Mouse (Mus musculus) hindbrain, embryonic 10.5 days (tissue): ENCODE data around the gene Gm3047. TPM values are rescaled to one million over a fixed set of nuclear protein-coding genes. Genes with fewer than 3 reads are reported as not detected.
"Not testable (repeated sequence)": the region's sequence is repeated elsewhere in the genome, so short reads cannot be mapped to it uniquely, and the experiment has no call there.

Experiments
- DNase-seq: peaks from one replicate; pipeline ENCODE4 v3.0.0-alpha.2; 2017; ENCODE audit warnings: low spot score
- H3K27ac ChIP-seq: fragments of 300-500 bp; sonication (generic); 2 replicates; pipeline ENCODE4 v1.5.1; 2016; ENCODE audit warnings: mild to moderate bottlenecking, moderate library complexity
- H3K27me3 ChIP-seq: fragments of 300-500 bp; sonication (generic); 2 replicates; pipeline ENCODE4 v1.6.1; 2016; ENCODE audit warnings: mild to moderate bottlenecking; ENCODE audit not compliant: poor library complexity, insufficient read depth, severe bottlenecking
- H3K36me3 ChIP-seq: fragments of 300-500 bp; sonication (generic); 2 replicates; pipeline ENCODE4 v1.6.1; 2016; ENCODE audit warnings: mild to moderate bottlenecking, moderate library complexity
- H3K4me1 ChIP-seq: fragments of 300-500 bp; sonication (generic); replicated peaks from 2 replicates; pipeline ENCODE4 v1.6.1; 2016; ENCODE audit warnings: mild to moderate bottlenecking
- H3K4me3 ChIP-seq: fragments of 300-500 bp; sonication (generic); 2 replicates; pipeline ENCODE4 v1.5.1; 2016; ENCODE audit warnings: mild to moderate bottlenecking, moderate library complexity
- H3K9me3 ChIP-seq: fragments of 300-500 bp; sonication (generic); 2 replicates; pipeline ENCODE4 v1.6.1; 2016; ENCODE audit warnings: mild to moderate bottlenecking, moderate library complexity
- WGBS: fragments of 180-500 bp; shearing (Covaris S2); methylation state at CpG from one replicate; pipeline ENCODE4 v1.1.7; 2016; 5-methylcytosine and 5-hydroxymethylcytosine counted together
- polyA plus RNA-seq: library from polyadenylated mRNA; unstranded; fragments of >200 nt; fragmentation: Nextera tagmentation; extraction: Ambion mirVana; gene quantifications from 2 replicates; pipeline ENCODE4 v1.2.1, GENCODE M21; 2016

Gene Gm3047
- polyA plus RNA-seq, result not detected in 2 replicates

- not testable (repeated sequence) for H3K36me3 ChIP-seq, DNase-seq
Measured at GRCm38 (mm10) chr14:4555105-4555504, at the start of gene Gm3047. TSS of gene Gm3047 (plus strand) at chr14:4555405.

More at GRCm38 (mm10) chr14:4555105-4555504, at the start of gene Gm3047:
- not testable (repeated sequence) for H3K9me3 ChIP-seq, H3K4me3 ChIP-seq, H3K27ac ChIP-seq, H3K27me3 ChIP-seq, H3K4me1 ChIP-seq
- no CpG with 5 or more reads among the region's 2 CpGs for WGBS

Other genes starting within 250 kb of the Gm3047 start
- not detected in 2 replicates for gene Gm3149, start 238.1 kb upstream of the Gm3047 start, polyA plus RNA-seq
- 0.40 and 0.58 TPM in 2 replicates for gene 2610042L04Rik, start 220.6 kb upstream of the Gm3047 start, polyA plus RNA-seq
- gene Gm3159, start 157.9 kb upstream of the Gm3047 start, polyA plus RNA-seq, result not detected in 2 replicates
- gene Gm3164, start 140.0 kb upstream of the Gm3047 start, polyA plus RNA-seq, result 0.68 and 0.86 TPM in 2 replicates
- gene Gm3173, start 124.4 kb upstream of the Gm3047 start, polyA plus RNA-seq, result not detected in 2 replicates
- not detected in 2 replicates for gene Gm3182, start 73.7 kb upstream of the Gm3047 start, polyA plus RNA-seq
- gene Gm8159, start 76.9 kb downstream of the Gm3047 start, polyA plus RNA-seq, result not detected in 2 replicates
- gene Gm3239, start 108.8 kb downstream of the Gm3047 start, polyA plus RNA-seq, result not detected in 2 replicates
- not detected in 2 replicates for gene Gm7876, start 153.8 kb downstream of the Gm3047 start, polyA plus RNA-seq
- 0.13 and 0.40 TPM in 2 replicates for gene Gm3252, start 171.4 kb downstream of the Gm3047 start, polyA plus RNA-seq
- not detected in 2 replicates for gene Gm9602, start 220.9 kb downstream of the Gm3047 start, polyA plus RNA-seq